Mouse (Mus musculus) lung, embryonic 15.5 days (tissue): ENCODE data around the gene Osbpl11. TPM values are rescaled to one million over a fixed set of nuclear protein-coding genes. Genes with fewer than 3 reads are reported as not detected.

Source experiments
- ATAC-seq: fragments of 200-750 bp; cut with Nextera tagmentation; 2 replicates; pipeline ENCODE4 v1.8.0; 2017; ENCODE audit warnings: moderate number of reproducible peaks, borderline replicate concordance; ENCODE audit not compliant: low FRiP score, low TSS enrichment; ENCODE audit errors: extremely low read depth
- H3K27ac ChIP-seq: fragments of 300-500 bp; sonication (generic); 2 replicates; pipeline ENCODE4 v1.5.1; 2015; ENCODE audit warnings: moderate library complexity, mild to moderate bottlenecking, inconsistent platforms
- H3K27me3 ChIP-seq: fragments of 300-500 bp; sonication (generic); 2 replicates; pipeline ENCODE4 v1.6.1; 2015; ENCODE audit warnings: inconsistent platforms
- H3K36me3 ChIP-seq: fragments of 300-500 bp; sonication (generic); 2 replicates; pipeline ENCODE4 v1.6.1; 2015; ENCODE audit warnings: inconsistent platforms
- H3K4me1 ChIP-seq: fragments of 300-500 bp; sonication (generic); 2 replicates; pipeline ENCODE4 v1.6.1; 2015; ENCODE audit warnings: inconsistent platforms
- H3K4me2 ChIP-seq: fragments of 300-500 bp; sonication (generic); 2 replicates; pipeline ENCODE4 v1.6.1; 2015; ENCODE audit warnings: inconsistent platforms, mild to moderate bottlenecking, moderate library complexity
- H3K4me3 ChIP-seq: fragments of 300-500 bp; sonication (generic); 2 replicates; pipeline ENCODE4 v1.5.1; 2015; ENCODE audit warnings: mild to moderate bottlenecking, inconsistent platforms
- H3K9ac ChIP-seq: fragments of 300-500 bp; sonication (generic); 2 replicates; pipeline ENCODE4 v1.6.1; 2015; ENCODE audit warnings: inconsistent platforms
- H3K9me3 ChIP-seq: fragments of 300-500 bp; sonication (generic); 2 replicates; pipeline ENCODE4 v1.6.1; 2016; ENCODE audit warnings: inconsistent platforms
- WGBS: fragments of 180-500 bp; shearing (Covaris S2); methylation state at CpG from one replicate; pipeline ENCODE4 v1.1.7; 2015; 5-methylcytosine and 5-hydroxymethylcytosine counted together
- polyA plus RNA-seq: library from polyadenylated mRNA; unstranded; fragments of >200 nt; fragmentation: Nextera tagmentation; extraction: Ambion mirVana; gene quantifications from 2 replicates; pipeline ENCODE4 v1.2.1, GENCODE M21; 2015

Gene Osbpl11
- polyA plus RNA-seq, 1 experiment from 2014 or later, result 19.1 TPM

DNA sequence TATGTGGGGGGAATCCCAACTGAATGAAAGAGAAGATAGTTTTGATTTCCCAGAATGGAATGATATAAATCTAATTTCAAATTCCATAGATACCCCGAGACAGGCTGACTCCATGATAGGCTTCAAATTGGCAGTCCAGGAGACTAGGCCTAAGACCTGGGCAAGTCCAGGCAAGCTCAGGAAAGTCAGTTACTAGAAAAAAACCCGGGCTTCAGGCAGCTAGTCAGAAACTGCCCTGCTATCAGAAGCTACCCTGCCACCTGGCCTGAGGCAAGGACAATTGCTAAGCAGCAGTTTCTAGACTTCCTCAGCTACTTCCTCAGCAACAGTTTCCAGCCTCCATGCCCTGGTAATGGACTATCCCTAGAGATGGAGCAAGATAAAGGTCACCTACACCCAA, 62.1 kb downstream of the Osbpl11 start:
- Histone ChIP-seq H3K36me3 (peaks cover 31% of the 10 kb centered on the region), H3K27ac (no peak overlapping the region), H3K4me2 (no peak overlapping the region), H3K9ac (no peak overlapping the region), H3K4me1 (no peaks in the 10 kb centered on the region), H3K4me3 (no peak overlapping the region), H3K9me3 (no peaks in the 10 kb centered on the region), H3K27me3 (no peaks in the 10 kb centered on the region)
- ATAC-seq, result no peak
- 81% methylated on average over 2 of the region's 2 CpGs for WGBS

DNA sequence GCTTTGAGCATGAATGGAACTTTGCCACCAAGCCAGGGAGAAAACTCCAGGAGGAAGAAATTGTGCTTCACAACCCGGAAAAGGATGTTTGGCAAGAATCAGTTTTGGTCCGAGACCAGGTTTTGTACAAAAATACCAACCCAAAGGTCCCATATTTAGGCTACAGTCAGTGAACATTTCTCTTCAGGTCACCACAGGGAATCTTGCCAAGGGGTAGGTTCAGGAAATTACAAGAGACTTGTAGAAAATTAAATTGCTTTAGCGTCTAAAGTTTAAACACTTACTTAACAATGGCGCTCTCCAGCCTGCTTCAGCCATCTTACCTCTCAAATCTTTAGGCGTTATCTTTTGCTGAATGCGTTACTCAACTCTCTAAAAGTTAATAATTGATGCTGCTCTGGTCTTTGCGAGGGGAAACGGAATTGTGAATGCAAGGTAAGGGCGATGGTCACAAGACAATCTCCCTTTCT, 65.8 kb downstream of the Osbpl11 start:
- Histone ChIP-seq H3K4me3 (peak overlapping the region; percentile 88), H3K4me2 (peak overlapping the region; percentile 57), H3K9ac (peak overlapping the region; percentile 91), H3K27me3 (no peaks in the 10 kb centered on the region), H3K4me1 (peaks cover 18% of the 10 kb centered on the region; the same call in 1 of the 2 replicates), H3K9me3 (no peaks in the 10 kb centered on the region), H3K27ac (peak overlapping the region; percentile 94), H3K36me3 (peaks cover 6% of the 10 kb centered on the region; the same call in 1 of the 2 replicates)
- 7% methylated on average over 9 of the region's 9 CpGs for WGBS
- ATAC-seq, result peak; percentile 29; the same call in 1 of the 2 replicates

DNA sequence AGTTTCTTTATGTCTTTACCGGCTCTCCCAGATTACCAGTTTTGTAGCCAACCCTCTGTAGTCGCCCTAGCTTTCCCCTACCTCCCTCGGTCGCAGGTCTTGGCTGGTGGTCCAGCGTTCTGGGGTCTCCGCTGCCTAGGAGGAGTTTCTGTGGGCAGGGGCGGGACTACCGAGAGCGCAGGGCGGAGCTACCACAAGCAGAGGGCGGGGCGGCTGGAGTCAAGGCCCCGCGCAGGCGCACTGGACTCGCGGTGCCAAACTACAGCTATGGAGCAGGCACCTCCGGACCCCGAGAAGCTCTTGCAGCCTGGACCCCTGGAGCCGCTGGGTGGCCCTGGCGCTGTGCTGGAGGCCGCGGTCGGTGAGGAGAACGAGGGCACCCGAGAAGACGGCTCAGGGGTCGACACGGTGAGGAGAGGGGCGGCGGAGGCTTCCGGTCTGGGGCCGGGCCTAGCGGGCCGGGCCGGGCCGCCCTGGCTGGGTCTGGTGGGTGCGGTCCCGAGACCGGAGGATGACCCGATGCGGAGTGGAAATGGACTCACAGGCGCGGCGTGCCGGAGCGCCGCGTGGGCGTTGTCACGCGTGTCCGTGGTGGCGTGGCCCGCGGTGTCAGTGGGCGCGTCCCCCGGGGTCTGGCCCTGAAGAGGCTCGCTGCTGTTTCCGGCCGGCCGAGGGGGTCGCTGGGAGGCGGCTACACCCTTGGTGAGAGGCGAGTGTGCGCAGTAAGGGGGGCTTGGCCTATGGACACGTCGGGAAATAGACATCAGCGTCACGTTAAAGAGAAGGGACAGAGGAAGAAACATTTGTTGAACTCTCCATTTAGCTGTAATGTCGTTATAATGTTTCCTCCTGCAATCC, 66.6 kb downstream of the Osbpl11 start, which contains the start of gene Snx4:
Gene Snx4, plus strand, starts transcription at position 249 of the 858 bp plus-strand sequence.
- H3K27me3 ChIP-seq, result no peaks in the 10 kb centered on the region
- ATAC-seq, result peak; percentile 90
- H3K4me1 ChIP-seq, result peaks cover 25% of the 10 kb centered on the region; the same call in 1 of the 2 replicates
- H3K4me3 ChIP-seq, result peak within 1 kb of the TSS; percentile 88
- peak within 1 kb of the TSS; percentile 57 for H3K4me2 ChIP-seq
- no peaks in the 10 kb centered on the region for H3K9me3 ChIP-seq
- under 1% methylated on average over 67 of the region's 72 CpGs for WGBS
- peaks cover 6% of the 10 kb centered on the region; the same call in 1 of the 2 replicates for H3K36me3 ChIP-seq
- H3K9ac ChIP-seq, result peak within 1 kb of the TSS; percentile 91
- peak within 1 kb of the TSS; percentile 94 for H3K27ac ChIP-seq

DNA sequence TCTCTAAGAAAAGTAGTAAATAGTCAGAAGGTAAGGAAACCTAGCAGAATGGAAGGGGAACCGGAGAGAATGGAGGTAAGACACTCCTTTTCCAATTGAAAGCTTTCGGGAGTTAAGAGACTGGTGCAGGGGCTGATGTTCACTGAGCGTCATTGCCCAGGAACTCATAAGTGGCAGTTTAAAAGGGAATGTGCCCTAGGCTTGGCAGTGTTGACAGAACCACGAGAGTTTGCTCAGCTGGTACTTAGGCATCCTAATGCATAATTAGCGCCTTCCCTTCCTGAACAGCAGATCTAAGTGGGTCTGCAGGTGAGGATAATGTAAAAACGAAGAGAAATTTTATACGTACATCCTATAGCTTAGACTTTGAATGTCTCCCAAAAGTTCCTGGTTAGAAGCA, 70.7 kb downstream of the Osbpl11 start:
- Histone ChIP-seq H3K4me3 (0 out of 2 replicates have a peak overlapping the region, but pooled peaks have one; percentile 1), H3K36me3 (no peaks in the 10 kb centered on the region), H3K9me3 (no peaks in the 10 kb centered on the region), H3K4me2 (peak overlapping the region; percentile 32), H3K9ac (no peak overlapping the region), H3K27ac (peak overlapping the region; percentile 73), H3K27me3 (no peaks in the 10 kb centered on the region), H3K4me1 (peaks cover 41% of the 10 kb centered on the region)
- 60% methylated on average over 7 of the region's 7 CpGs for WGBS
- no peak for ATAC-seq

DNA sequence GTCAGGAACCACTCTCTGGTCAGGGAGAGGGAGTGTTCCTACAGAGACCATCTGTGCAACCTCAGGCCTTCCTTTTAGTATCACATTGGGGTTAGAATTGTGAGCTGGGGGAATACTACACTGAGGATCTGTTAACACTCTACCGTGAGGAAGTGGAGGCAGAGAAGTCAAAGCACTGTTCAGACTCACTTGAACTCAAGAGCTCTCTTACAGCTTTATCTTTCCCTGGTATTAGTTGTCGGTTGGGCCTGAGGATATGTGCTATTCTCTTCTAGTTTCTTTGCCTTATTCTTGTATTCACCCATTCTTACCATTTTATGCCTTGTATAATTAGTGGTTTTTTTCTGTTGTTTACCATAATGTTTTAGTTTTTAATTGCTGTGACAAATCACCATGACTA, 73.7 kb downstream of the Osbpl11 start:
- 0 out of 2 replicates have a peak, but pooled peaks cover 3% of the 10 kb centered on the region for H3K36me3 ChIP-seq
- H3K27ac ChIP-seq, result peak overlapping the region; percentile 59; the same call in 1 of the 2 replicates
- H3K4me1 ChIP-seq, result peaks cover 45% of the 10 kb centered on the region
- no peak overlapping the region for H3K4me3 ChIP-seq
- H3K9ac ChIP-seq, result no peak overlapping the region
- no peaks in the 10 kb centered on the region for H3K27me3 ChIP-seq
- H3K4me2 ChIP-seq, result no peak overlapping the region
- WGBS, result 50% methylated on average over 2 of the region's 2 CpGs
- no peak for ATAC-seq
- H3K9me3 ChIP-seq, result no peaks in the 10 kb centered on the region

DNA sequence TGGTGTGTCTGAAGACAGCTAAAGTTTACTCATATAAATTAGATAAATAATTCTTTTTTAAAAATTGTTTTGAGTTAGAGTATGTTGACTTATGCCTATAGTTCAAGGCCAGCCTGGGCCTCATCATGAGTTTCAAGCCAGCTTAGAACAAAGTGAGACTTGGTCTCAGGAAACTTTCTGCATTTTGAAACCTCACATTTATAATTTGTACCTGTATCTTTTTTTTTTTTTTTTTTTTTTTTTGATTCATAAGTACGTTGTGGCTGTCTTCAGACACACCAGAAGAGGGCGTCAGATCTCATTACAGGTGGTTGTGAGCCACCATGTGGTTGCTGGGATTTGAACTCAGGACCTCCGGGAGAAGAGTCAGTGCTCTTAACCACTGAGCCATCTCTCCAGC, 75.0 kb downstream of the Osbpl11 start:
- H3K27me3 ChIP-seq, result no peaks in the 10 kb centered on the region
- peaks cover 15% of the 10 kb centered on the region for H3K36me3 ChIP-seq
- no peaks in the 10 kb centered on the region for H3K9me3 ChIP-seq
- H3K4me3 ChIP-seq, result no peak overlapping the region
- no peak overlapping the region for H3K9ac ChIP-seq
- H3K4me2 ChIP-seq, result no peak overlapping the region
- peaks cover 38% of the 10 kb centered on the region for H3K4me1 ChIP-seq
- no peak overlapping the region for H3K27ac ChIP-seq
- no peak for ATAC-seq
- 73% methylated on average over 3 of the region's 3 CpGs for WGBS

DNA sequence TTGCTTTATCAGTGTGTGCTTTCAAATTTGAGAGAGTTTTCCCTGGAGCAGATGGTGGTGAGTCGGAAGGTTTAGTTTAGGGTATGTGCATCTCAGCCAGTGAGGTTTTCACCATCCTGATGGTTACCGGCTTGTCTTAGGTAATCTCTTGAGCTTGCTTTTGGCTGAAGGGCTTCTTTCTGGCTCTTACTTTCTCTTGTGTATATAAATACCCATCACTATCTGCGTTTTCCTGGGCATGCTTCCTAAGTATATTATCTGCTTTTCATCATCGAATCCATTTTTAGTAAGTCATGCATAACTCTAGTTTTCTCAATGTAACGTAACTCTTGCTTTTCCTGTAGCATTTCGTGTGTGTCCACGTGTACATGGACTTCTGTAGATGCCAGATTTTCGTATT, 76.0 kb downstream of the Osbpl11 start:
- Histone ChIP-seq H3K36me3 (peaks cover 24% of the 10 kb centered on the region), H3K4me1 (peaks cover 37% of the 10 kb centered on the region), H3K9me3 (no peaks in the 10 kb centered on the region), H3K4me2 (no peak overlapping the region), H3K27ac (peak overlapping the region; percentile 53; the same call in 1 of the 2 replicates), H3K4me3 (no peak overlapping the region), H3K27me3 (no peaks in the 10 kb centered on the region), H3K9ac (no peak overlapping the region)
- ATAC-seq, result no peak
- 67% methylated on average over 8 of the region's 8 CpGs for WGBS

DNA sequence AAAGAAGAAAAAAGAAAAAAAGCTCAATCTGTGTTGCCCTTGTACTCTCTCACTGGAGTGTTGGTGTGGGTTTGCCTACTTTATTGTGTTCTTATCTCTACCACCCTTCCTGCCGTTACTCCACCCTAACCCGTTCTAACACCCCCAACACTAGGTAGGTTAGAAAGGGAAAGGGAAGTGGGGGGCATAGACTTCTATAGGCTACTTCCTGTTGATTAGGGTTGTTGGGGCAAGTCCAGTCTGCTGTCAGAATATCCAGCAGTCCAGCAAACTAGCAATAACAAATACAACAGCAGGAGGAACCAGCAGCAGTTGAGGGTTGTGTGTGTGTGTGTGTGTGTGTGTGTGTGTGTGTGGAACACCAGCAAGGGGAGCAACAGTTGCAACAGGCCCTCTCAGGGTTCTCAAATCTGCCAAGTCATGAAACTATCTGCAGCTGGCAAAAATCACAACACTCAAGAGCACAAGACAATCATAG, 76.8 kb downstream of the Osbpl11 start:
- H3K4me3 ChIP-seq, result no peak overlapping the region
- H3K27ac ChIP-seq, result peak overlapping the region; percentile 53
- ATAC-seq, result peak; percentile 52; the same call in 1 of the 2 replicates
- H3K27me3 ChIP-seq, result no peaks in the 10 kb centered on the region
- no peak overlapping the region for H3K9ac ChIP-seq
- no peak overlapping the region for H3K4me2 ChIP-seq
- peaks cover 31% of the 10 kb centered on the region for H3K4me1 ChIP-seq
- peaks cover 32% of the 10 kb centered on the region for H3K36me3 ChIP-seq
- 38% methylated on average over 2 of the region's 2 CpGs for WGBS
- no peaks in the 10 kb centered on the region for H3K9me3 ChIP-seq

DNA sequence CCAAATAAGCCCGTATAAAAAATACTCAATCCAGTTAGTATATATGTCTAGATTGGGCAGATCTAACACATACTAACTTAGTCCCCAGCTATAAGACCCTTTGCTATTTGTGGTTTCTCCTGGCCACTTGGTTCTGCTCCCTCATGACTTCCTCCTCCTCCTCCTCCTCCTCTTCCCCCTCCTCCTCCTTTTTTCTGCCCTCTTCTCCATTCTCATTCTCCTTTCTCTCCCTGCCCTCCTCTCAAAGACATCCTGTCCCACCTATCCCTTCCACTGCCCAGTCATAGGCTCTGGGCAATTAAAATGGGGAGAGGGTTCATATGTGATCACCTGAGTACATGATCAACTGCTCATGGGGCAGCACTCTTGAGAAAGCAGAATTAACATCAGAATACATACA, 77.2 kb downstream of the Osbpl11 start:
- Histone ChIP-seq H3K4me1 (peaks cover 28% of the 10 kb centered on the region), H3K27me3 (no peaks in the 10 kb centered on the region), H3K27ac (0 out of 2 replicates have a peak overlapping the region, but pooled peaks have one; percentile 53), H3K36me3 (peaks cover 37% of the 10 kb centered on the region), H3K4me2 (no peak overlapping the region), H3K9me3 (no peaks in the 10 kb centered on the region), H3K4me3 (no peak overlapping the region), H3K9ac (no peak overlapping the region)
- no peak for ATAC-seq
- 16% methylated on average over 1 of the region's 1 CpGs for WGBS

DNA sequence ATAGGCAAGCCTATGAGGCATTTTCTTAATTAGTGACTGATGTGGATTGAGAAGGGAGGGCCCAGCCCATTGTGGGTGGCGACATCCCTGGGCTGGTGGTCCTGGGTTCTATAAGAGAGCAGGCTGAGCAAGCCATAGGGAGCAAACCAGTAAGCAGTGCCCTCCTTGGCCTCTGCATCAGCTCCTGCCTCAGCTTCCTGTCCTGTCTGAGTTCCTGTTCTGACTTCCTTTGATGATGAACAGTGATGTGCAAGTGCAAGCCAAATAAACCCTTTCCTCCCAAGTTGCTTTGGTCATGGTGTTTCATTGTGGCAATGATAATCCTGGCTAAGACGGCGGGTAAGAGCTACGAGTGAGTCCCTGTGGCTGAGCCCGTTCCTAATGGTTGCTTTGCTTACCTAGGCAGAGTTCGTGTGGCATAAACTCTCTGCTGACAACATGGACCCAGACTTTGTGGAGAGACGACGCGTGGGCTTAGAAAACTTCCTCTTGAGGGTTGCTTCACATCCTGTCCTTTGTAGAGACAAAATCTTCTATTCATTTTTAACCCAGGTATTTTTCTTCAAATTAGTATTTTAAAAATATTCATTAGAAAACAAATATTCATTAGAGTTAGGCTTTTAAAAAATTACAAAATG, 82.9 kb downstream of the Osbpl11 start:
- WGBS, result 84% methylated on average over 9 of the region's 9 CpGs
- Histone ChIP-seq H3K4me3 (no peak overlapping the region), H3K36me3 (peaks cover 69% of the 10 kb centered on the region)

DNA sequence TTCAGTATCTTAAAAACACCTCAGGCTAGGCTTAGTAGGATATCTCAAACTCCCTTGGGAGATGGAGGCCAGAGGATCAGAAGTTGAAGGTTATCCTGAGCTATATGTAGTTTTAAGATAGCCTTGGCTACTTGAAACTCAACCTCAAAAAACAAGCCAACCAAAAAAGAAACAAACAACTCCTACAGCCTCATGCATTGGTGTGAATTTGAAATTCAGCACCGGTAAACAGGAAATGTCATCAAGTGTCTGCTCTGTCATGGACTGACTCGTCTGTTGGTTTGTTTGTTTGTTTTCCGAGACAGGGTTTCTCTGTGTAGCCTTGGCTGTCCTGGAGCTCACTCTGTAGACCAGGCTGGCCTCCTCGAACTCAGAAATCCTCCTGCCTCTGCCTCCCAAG, 87.0 kb downstream of the Osbpl11 start:
- WGBS, result 87% methylated on average over 4 of the region's 4 CpGs
- no peaks in the 10 kb centered on the region for H3K9me3 ChIP-seq
- H3K4me2 ChIP-seq, result no peak overlapping the region
- no peaks in the 10 kb centered on the region for H3K4me1 ChIP-seq
- no peak for ATAC-seq
- H3K4me3 ChIP-seq, result no peak overlapping the region
- no peak overlapping the region for H3K9ac ChIP-seq
- H3K27me3 ChIP-seq, result no peaks in the 10 kb centered on the region
- peaks cover 59% of the 10 kb centered on the region for H3K36me3 ChIP-seq
- no peak overlapping the region for H3K27ac ChIP-seq

More for the DNA sequence above, 82.9 kb downstream of the Osbpl11 start:
- H3K27me3 ChIP-seq, result no peaks in the 10 kb centered on the region
- H3K4me1 ChIP-seq, result no peaks in the 10 kb centered on the region
- no peaks in the 10 kb centered on the region for H3K9me3 ChIP-seq
- no peak overlapping the region for H3K9ac ChIP-seq
- no peak overlapping the region for H3K27ac ChIP-seq
- no peak for ATAC-seq
- H3K4me2 ChIP-seq, result no peak overlapping the region
